Mouse (Mus musculus) heart, embryonic 16.5 days (tissue): ENCODE data around the gene Gm10778. TPM values are rescaled to one million over a fixed set of nuclear protein-coding genes. Genes with fewer than 3 reads are reported as not detected.

Experiments used
- ATAC-seq: fragments of 200-750 bp; cut with Nextera tagmentation; replicated peaks from 2 replicates; pipeline ENCODE4 v1.8.0; 2017; ENCODE audit warnings: moderate number of reproducible peaks; ENCODE audit not compliant: insufficient read depth, low FRiP score; ENCODE audit errors: extremely low read depth
- H3K27ac ChIP-seq: fragments of 300-500 bp; sonication (generic); 2 replicates; pipeline ENCODE4 v1.5.1; 2014; ENCODE audit warnings: mild to moderate bottlenecking, low read length, control low read depth, moderate library complexity
- H3K27me3 ChIP-seq: fragments of 300-500 bp; sonication (generic); 2 replicates; pipeline ENCODE4 v1.6.1; 2014; ENCODE audit warnings: low read length, mixed read lengths; ENCODE audit not compliant: control insufficient read depth, insufficient read depth
- H3K36me3 ChIP-seq: fragments of 300-500 bp; sonication (generic); 2 replicates; pipeline ENCODE4 v1.6.1; 2014; ENCODE audit not compliant: control insufficient read depth, insufficient read depth
- H3K4me1 ChIP-seq: fragments of 300-500 bp; sonication (generic); 2 replicates; pipeline ENCODE4 v1.6.1; 2014; ENCODE audit warnings: low read length, mixed read lengths; ENCODE audit not compliant: control insufficient read depth, insufficient read depth
- H3K4me2 ChIP-seq: fragments of 300-500 bp; sonication (generic); 2 replicates; pipeline ENCODE4 v1.6.1; 2014; ENCODE audit warnings: low read depth, mild to moderate bottlenecking, control low read depth, low read length
- H3K4me3 ChIP-seq: fragments of 300-500 bp; sonication (generic); 2 replicates; pipeline ENCODE4 v1.5.1; 2014; ENCODE audit warnings: mild to moderate bottlenecking, control low read depth, low read length
- H3K9ac ChIP-seq: fragments of 300-500 bp; sonication (generic); 2 replicates; pipeline ENCODE4 v1.6.1; 2014; ENCODE audit warnings: low read length, control low read depth
- H3K9me3 ChIP-seq: fragments of 300-500 bp; sonication (generic); replicated peaks from 2 replicates; pipeline ENCODE4 v1.6.1; 2016; ENCODE audit warnings: low read length; ENCODE audit not compliant: control insufficient read depth
- WGBS: fragments of 180-500 bp; shearing (Covaris S2); extraction: QIAGEN DNeasy Blood & Tissue Kit; methylation state at CpG from one replicate; pipeline ENCODE4 v1.1.7; 2014; 5-methylcytosine and 5-hydroxymethylcytosine counted together
- polyA plus RNA-seq: library from polyadenylated mRNA; unstranded; fragments of >200 nt; fragmentation: Nextera tagmentation; extraction: Ambion mirVana; gene quantifications from 2 replicates; pipeline ENCODE4 v1.2.1, GENCODE M21; 2015

Gm10778 gene
- polyA plus RNA-seq, 1 experiment from 2014 or later: 4.0 TPM

- Histone ChIP-seq H3K4me1 (peaks cover 23% of the 10 kb centered on the region), H3K4me2 (no peak overlapping the region; the same call in 1 of the 2 replicates), H3K4me3 (no peak overlapping the region), H3K9ac (no peak overlapping the region), H3K36me3 (no peaks in the 10 kb centered on the region), H3K27me3 (no peaks in the 10 kb centered on the region), H3K9me3 (no peaks in the 10 kb centered on the region), H3K27ac (no peak overlapping the region)
- no peak for ATAC-seq
- WGBS: 86% methylated on average over 2 of the region's 2 CpGs
These were observed 7.3 kb upstream of the Gm10778 start for GRCm38 (mm10) chr10:81641566-81641965.

- no peak for ATAC-seq
- Histone ChIP-seq H3K9ac (peak overlapping the region; percentile 99), H3K4me3 (peak overlapping the region; percentile 87), H3K4me1 (peaks cover 23% of the 10 kb centered on the region), H3K4me2 (peak overlapping the region; percentile 84), H3K9me3 (no peaks in the 10 kb centered on the region), H3K36me3 (no peaks in the 10 kb centered on the region), H3K27me3 (no peaks in the 10 kb centered on the region), H3K27ac (peak overlapping the region; percentile 99)
- 79% methylated on average over 8 of the region's 8 CpGs for WGBS
These were observed 6.7 kb upstream of the Gm10778 start for GRCm38 (mm10) chr10:81641978-81642647.

- peaks cover 23% of the 10 kb centered on the region for H3K4me1 ChIP-seq
- peak overlapping the region; percentile 84 for H3K4me2 ChIP-seq
- peak overlapping the region; percentile 87 for H3K4me3 ChIP-seq
- peak overlapping the region; percentile 99 for H3K27ac ChIP-seq
- WGBS: 18% methylated on average over 24 of the region's 24 CpGs
- H3K9me3 ChIP-seq: no peaks in the 10 kb centered on the region
- H3K9ac ChIP-seq: peak overlapping the region; percentile 99
- no peaks in the 10 kb centered on the region for H3K27me3 ChIP-seq
- H3K36me3 ChIP-seq: no peaks in the 10 kb centered on the region
- no peak; the same call in 1 of the 2 replicates for ATAC-seq
These were observed 6.0 kb upstream of the Gm10778 start for GRCm38 (mm10) chr10:81642648-81643448.

- peak; percentile 89 for ATAC-seq
- H3K36me3 ChIP-seq: no peaks in the 10 kb centered on the region
- under 1% methylated on average over 75 of the region's 75 CpGs for WGBS
These were observed 5.3 kb upstream of the Gm10778 start for GRCm38 (mm10) chr10:81643449-81644055.

GRCm38 (mm10) chr10:81644162-81644561 lies 4.7 kb upstream of the Gm10778 start:
- Histone ChIP-seq H3K4me1 (peaks cover 23% of the 10 kb centered on the region), H3K27me3 (no peaks in the 10 kb centered on the region), H3K9ac (peak overlapping the region; percentile 99), H3K36me3 (no peaks in the 10 kb centered on the region), H3K4me2 (peak overlapping the region; percentile 84), H3K4me3 (peak overlapping the region; percentile 87), H3K9me3 (no peaks in the 10 kb centered on the region), H3K27ac (peak overlapping the region; percentile 99)
- ATAC-seq: no peak
- WGBS: 53% methylated on average over 2 of the region's 2 CpGs

More at GRCm38 (mm10) chr10:81643449-81644055, 5.3 kb upstream of the Gm10778 start:
- H3K9me3 ChIP-seq: no peaks in the 10 kb centered on the region
- H3K27me3 ChIP-seq: no peaks in the 10 kb centered on the region
- peak overlapping the region; percentile 87 for H3K4me3 ChIP-seq
- H3K27ac ChIP-seq: peak overlapping the region; percentile 99
- peak overlapping the region; percentile 84 for H3K4me2 ChIP-seq
- peaks cover 23% of the 10 kb centered on the region for H3K4me1 ChIP-seq
- H3K9ac ChIP-seq: peak overlapping the region; percentile 99

GRCm38 (mm10) chr10:81644716-81645115 lies 4.1 kb upstream of the Gm10778 start:
- no peaks in the 10 kb centered on the region for H3K27me3 ChIP-seq
- H3K4me1 ChIP-seq: peaks cover 23% of the 10 kb centered on the region
- H3K4me3 ChIP-seq: no peak overlapping the region
- no peak overlapping the region for H3K4me2 ChIP-seq
- no peaks in the 10 kb centered on the region for H3K9me3 ChIP-seq
- no peaks in the 10 kb centered on the region for H3K36me3 ChIP-seq
- H3K27ac ChIP-seq: no peak overlapping the region
- ATAC-seq: no peak
- no peak overlapping the region for H3K9ac ChIP-seq
- WGBS: 93% methylated on average over 18 of the region's 18 CpGs

GRCm38 (mm10) chr10:81645391-81645790 lies 3.5 kb upstream of the Gm10778 start:
- no peak for ATAC-seq
- no peak overlapping the region for H3K27ac ChIP-seq
- peaks cover 1% of the 10 kb centered on the region; the same call in 1 of the 2 replicates for H3K36me3 ChIP-seq
- no peaks in the 10 kb centered on the region for H3K27me3 ChIP-seq
- WGBS: 87% methylated on average over 4 of the region's 4 CpGs
- H3K4me2 ChIP-seq: no peak overlapping the region
- no peak overlapping the region for H3K4me3 ChIP-seq
- peaks cover 25% of the 10 kb centered on the region for H3K4me1 ChIP-seq
- no peaks in the 10 kb centered on the region; the same call in 1 of the 2 replicates for H3K9me3 ChIP-seq
- H3K9ac ChIP-seq: no peak overlapping the region

GRCm38 (mm10) chr10:81646015-81646555 lies 2.8 kb upstream of the Gm10778 start:
- no peak overlapping the region for H3K4me2 ChIP-seq
- peaks cover 22% of the 10 kb centered on the region for H3K4me1 ChIP-seq
- no peaks in the 10 kb centered on the region for H3K27me3 ChIP-seq
- no peak overlapping the region for H3K4me3 ChIP-seq
- no peak overlapping the region for H3K9ac ChIP-seq
- no peak for ATAC-seq
- peaks cover 3% of the 10 kb centered on the region; the same call in 1 of the 2 replicates for H3K9me3 ChIP-seq
- WGBS: 68% methylated on average over 7 of the region's 7 CpGs
- no peak overlapping the region for H3K27ac ChIP-seq
- peaks cover 7% of the 10 kb centered on the region; the same call in 1 of the 2 replicates for H3K36me3 ChIP-seq
